Mouse (Mus musculus) midbrain, embryonic 15.5 days (tissue): ENCODE measurements at regions not wholly inside any gene's neighbourhood (a gene's known extent, or its start where the extent isn't known, plus 50 kb on each side); places are given as distances from the start of the nearest gene placed in this dataset. TPM values are rescaled to one million over a fixed set of nuclear protein-coding genes. Genes with fewer than 3 reads are reported as not detected.

Experiments used
- microRNA-seq: library from miRNA; unstranded; fragments of <30 nt; microRNA quantifications from one replicate; pipeline ENCODE4, GENCODE M21; 2016

Small RNAs in the stretch of these regions (microRNA-seq; reads per million reads assigned to microRNA genes)
- gene Gm25306, result not detected
